Mouse (Mus musculus): ENCODE results near the gene Pbx4. TPM values are rescaled to one million over a fixed set of nuclear protein-coding genes. Genes with fewer than 3 reads are reported as not detected.

Gene Pbx4
- polyA plus RNA-seq, 1 experiment from 2014 or later: 58.8 TPM

DNA sequence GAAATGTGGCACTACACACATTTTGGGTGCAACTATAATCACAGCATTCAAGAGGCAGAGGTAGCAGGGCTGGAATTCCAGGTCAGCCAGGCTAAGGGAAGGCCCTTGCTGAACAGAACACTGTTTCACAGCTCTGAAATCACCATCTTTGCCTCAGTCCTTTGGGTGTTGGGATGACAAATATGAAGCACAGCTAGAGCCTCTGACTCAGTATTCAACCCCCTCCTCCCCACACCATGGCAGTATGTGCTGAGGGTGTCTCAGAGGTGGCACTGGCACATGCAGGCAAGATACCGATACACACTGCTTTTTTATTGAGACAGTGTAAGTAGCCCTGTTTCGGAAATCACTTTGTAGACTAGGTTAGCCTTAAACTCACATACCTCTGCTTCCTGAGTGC, 74.0 kb downstream of the Pbx4 start:
- H3K36me3 ChIP-seq: peaks cover 40% of the 10 kb centered on the region
- H3K4me3 ChIP-seq: no peak overlapping the region
- H3K9me3 ChIP-seq: no peaks in the 10 kb centered on the region
- 94% methylated on average over 2 of the region's 2 CpGs for WGBS
- no peak overlapping the region for H3K27ac ChIP-seq (replicated peaks)
- no peak overlapping the region for H3K9ac ChIP-seq
- H3K27me3 ChIP-seq: no peaks in the 10 kb centered on the region
- no peak overlapping the region for H3K4me2 ChIP-seq
- peaks cover 25% of the 10 kb centered on the region for H3K4me1 ChIP-seq (replicated peaks)
- no peak for ATAC-seq (ENCODE audit: low read depth)

DNA sequence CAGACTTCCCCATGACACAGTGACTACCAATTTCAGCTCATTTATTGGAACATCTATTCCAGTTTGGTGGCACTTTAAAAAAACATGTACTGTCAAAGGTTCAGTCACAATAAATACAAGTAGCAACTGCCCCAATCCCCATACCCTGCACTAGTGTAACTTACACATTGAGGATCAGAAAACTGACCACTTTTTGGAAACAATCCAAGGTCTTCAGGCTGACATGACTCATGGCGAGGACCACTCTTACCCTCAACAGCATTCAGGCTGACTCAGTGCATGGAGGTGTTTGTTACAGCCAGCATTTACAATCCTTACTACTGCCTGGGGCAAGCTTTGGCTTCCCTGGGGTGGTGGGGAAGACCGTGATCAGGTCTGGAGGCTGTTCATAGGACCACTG, 74.8 kb downstream of the Pbx4 start:
- peaks cover 20% of the 10 kb centered on the region for H3K4me1 ChIP-seq (replicated peaks)

DNA sequence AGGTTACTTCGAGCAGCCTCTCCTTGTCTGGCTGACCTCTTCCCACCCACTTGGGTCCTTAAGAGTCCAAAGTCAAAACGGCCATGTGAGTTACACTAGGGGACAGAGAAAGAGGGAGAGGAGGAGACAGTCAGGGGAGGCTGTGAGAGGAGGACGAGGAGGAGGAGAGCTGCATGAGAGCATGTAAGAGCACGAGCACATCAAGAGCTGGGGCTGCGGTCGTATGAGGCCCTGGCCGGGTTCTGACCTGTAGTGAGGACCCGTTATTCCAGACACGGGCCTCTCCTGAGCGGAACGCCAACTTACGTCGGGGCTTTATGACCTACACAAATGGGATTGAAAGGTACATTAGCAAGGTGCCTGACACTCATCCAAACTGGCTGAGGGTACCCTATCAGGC, 79.6 kb downstream of the Pbx4 start:
- Histone ChIP-seq H3K27me3 (no peaks in the 10 kb centered on the region), H3K27ac (replicated peaks) (no peak overlapping the region), H3K4me2 (no peak overlapping the region), H3K9me3 (no peaks in the 10 kb centered on the region), H3K36me3 (peaks cover 97% of the 10 kb centered on the region), H3K4me1 (replicated peaks) (no peaks in the 10 kb centered on the region), H3K4me3 (no peak overlapping the region), H3K9ac (no peak overlapping the region)
- 90% methylated on average over 13 of the region's 13 CpGs for WGBS
- no peak for ATAC-seq (ENCODE audit: low read depth)

More for the DNA sequence above, 74.8 kb downstream of the Pbx4 start:
- Histone ChIP-seq H3K9me3 (no peaks in the 10 kb centered on the region), H3K27me3 (no peaks in the 10 kb centered on the region), H3K9ac (no peak overlapping the region), H3K4me2 (no peak overlapping the region), H3K27ac (replicated peaks) (no peak overlapping the region), H3K36me3 (peaks cover 49% of the 10 kb centered on the region), H3K4me3 (no peak overlapping the region)
- WGBS: 91% methylated on average over 2 of the region's 2 CpGs
- no peak for ATAC-seq (ENCODE audit: low read depth)

DNA sequence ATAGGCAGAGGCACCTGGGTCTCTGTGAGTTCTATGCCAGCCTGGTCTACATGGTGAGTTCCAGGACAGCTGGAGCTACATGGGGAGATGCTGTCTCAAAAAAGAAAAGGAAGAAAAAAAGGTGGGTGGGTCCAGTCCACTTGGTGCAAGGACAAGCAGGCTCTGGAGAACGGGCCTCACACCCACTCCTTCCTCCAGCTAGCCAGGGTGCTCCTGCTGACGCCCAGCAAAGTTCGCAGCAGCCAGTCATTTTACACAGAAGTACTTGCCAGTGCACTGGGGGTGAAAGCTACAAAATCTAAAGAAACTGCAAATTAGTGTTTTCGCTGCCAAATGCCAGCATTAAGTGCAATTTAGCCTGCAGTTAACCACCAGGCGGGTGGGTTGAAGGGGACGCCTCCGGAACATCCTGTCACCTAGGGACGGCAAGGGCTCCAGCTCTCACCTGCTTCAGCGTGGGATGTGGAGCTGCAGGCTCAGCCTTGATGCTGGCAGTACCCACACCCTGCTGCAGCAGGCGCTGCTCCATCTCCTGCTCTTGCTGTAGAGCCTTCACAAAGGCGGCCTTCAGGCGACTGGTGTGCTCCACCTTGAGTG, 80.3 kb downstream of the Pbx4 start:
- Histone ChIP-seq H3K36me3 (peaks cover 99% of the 10 kb centered on the region), H3K27ac (replicated peaks) (no peak overlapping the region), H3K9ac (no peak overlapping the region), H3K4me3 (no peak overlapping the region), H3K9me3 (no peaks in the 10 kb centered on the region), H3K27me3 (no peaks in the 10 kb centered on the region), H3K4me1 (replicated peaks) (no peaks in the 10 kb centered on the region), H3K4me2 (no peak overlapping the region)
- no peak for ATAC-seq (ENCODE audit: low read depth)
- 89% methylated on average over 12 of the region's 12 CpGs for WGBS

DNA sequence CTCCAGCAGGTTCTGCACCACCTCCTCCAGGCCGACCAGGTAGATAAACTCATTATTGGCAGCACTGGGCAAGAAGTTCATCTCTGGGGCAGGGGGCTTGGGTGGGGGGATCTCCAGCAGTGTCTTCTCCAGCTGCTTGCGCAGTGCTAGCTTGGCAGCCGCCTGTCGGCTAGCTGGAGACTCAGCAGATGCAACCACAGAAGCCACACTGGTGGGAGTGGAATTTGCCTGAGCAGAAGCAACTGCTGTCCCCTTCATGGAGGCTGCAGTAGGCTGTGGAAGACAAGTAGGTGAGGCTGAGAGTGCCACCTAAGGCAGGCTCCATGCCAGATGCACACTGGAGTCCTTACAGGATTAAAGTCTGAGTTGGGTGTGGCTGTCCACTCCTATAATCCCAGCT, 82.2 kb downstream of the Pbx4 start:
- no peak overlapping the region for H3K4me2 ChIP-seq
- no peaks in the 10 kb centered on the region for H3K27me3 ChIP-seq
- H3K27ac ChIP-seq (replicated peaks): no peak overlapping the region
- WGBS: 91% methylated on average over 4 of the region's 4 CpGs
- H3K4me3 ChIP-seq: no peak overlapping the region
- peaks cover 83% of the 10 kb centered on the region for H3K36me3 ChIP-seq
- H3K4me1 ChIP-seq (replicated peaks): 0 out of 2 replicates have a peak, but pooled peaks cover 3% of the 10 kb centered on the region
- ATAC-seq (ENCODE audit: low read depth): no peak
- H3K9ac ChIP-seq: no peak overlapping the region
- no peaks in the 10 kb centered on the region for H3K9me3 ChIP-seq

DNA sequence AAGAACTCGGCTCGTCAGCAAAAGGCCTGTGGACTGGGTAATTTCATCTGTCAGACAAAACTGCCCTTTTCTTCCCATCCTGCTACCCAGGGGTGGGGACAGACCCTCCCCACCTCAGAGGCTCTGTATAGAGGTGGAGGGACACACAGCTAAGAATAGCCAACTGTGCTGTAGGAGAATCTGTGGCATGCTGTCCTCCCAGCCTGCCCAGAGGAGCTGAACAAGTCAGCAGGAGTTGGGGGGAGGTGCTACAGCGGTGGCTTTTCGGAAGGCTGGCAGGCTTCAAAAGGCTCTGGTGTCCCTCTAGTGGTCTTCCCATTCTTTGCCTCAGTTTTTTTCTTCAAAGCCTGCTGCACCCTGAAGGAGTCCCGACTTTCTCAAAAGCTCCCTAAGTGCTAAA, 83.5 kb downstream of the Pbx4 start:
- ATAC-seq (ENCODE audit: low read depth): no peak
- Histone ChIP-seq H3K27me3 (no peaks in the 10 kb centered on the region), H3K9ac (0 out of 2 replicates have a peak overlapping the region, but pooled peaks have one; percentile 22), H3K9me3 (no peaks in the 10 kb centered on the region), H3K36me3 (peaks cover 71% of the 10 kb centered on the region), H3K27ac (replicated peaks) (no peak overlapping the region), H3K4me1 (replicated peaks) (peaks cover 14% of the 10 kb centered on the region), H3K4me2 (no peak overlapping the region), H3K4me3 (no peak overlapping the region)
- WGBS: 58% methylated on average over 5 of the region's 5 CpGs

DNA sequence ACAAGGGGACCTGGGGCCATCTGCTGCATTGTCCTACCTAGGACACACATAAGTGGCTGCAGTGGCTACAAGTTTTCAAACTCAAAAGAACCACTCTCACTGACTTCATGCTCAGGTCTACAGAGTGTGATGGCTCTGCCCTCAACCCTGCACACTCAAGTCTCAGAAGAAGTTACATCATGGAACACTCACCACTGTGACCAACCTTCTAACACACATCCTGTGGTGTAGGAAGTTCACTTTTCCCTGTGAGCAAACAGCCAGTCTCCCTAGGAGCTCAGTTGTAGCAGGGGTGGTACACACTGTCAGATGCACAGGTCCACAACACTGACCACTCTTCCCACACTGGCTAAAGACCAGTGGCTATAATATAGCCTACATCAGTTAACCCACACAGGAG, 86.2 kb downstream of the Pbx4 start:
- peaks cover 22% of the 10 kb centered on the region for H3K4me1 ChIP-seq (replicated peaks)
- no peak overlapping the region for H3K4me3 ChIP-seq
- H3K36me3 ChIP-seq: peaks cover 43% of the 10 kb centered on the region
- H3K9me3 ChIP-seq: no peaks in the 10 kb centered on the region
- ATAC-seq (ENCODE audit: low read depth): 0 out of 2 replicates have a peak, but pooled peaks have one; percentile 2
- H3K4me2 ChIP-seq: no peak overlapping the region
- H3K9ac ChIP-seq: no peak overlapping the region
- H3K27ac ChIP-seq (replicated peaks): no peak overlapping the region
- no peaks in the 10 kb centered on the region for H3K27me3 ChIP-seq

DNA sequence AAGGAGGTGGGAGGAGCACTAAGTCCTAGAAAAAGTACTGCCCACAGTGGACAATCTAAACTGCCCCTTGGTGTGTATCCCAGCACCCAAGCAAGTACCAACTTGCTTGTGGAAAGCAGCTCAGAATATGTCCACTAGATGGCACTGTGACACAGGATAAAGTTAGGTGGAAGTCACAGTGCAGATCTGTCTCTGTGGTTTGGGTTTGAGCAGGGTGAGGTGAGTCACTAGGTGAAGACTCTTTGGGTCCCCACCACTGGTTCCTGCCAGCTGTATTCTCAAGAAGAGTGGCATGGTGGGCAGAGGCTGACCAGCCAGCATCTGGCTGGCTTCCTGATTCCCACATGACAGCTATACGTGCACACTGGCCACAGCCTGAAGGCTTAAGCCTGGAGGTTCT, 86.7 kb downstream of the Pbx4 start:
- Histone ChIP-seq H3K4me2 (no peak overlapping the region), H3K4me1 (replicated peaks) (peaks cover 22% of the 10 kb centered on the region), H3K36me3 (peaks cover 38% of the 10 kb centered on the region), H3K9ac (no peak overlapping the region), H3K27me3 (no peaks in the 10 kb centered on the region), H3K9me3 (no peaks in the 10 kb centered on the region), H3K27ac (replicated peaks) (no peak overlapping the region; the same call in 1 of the 2 replicates), H3K4me3 (no peak overlapping the region)
- ATAC-seq (ENCODE audit: low read depth): peak; percentile 62
- 48% methylated on average over 1 of the region's 1 CpGs for WGBS

DNA sequence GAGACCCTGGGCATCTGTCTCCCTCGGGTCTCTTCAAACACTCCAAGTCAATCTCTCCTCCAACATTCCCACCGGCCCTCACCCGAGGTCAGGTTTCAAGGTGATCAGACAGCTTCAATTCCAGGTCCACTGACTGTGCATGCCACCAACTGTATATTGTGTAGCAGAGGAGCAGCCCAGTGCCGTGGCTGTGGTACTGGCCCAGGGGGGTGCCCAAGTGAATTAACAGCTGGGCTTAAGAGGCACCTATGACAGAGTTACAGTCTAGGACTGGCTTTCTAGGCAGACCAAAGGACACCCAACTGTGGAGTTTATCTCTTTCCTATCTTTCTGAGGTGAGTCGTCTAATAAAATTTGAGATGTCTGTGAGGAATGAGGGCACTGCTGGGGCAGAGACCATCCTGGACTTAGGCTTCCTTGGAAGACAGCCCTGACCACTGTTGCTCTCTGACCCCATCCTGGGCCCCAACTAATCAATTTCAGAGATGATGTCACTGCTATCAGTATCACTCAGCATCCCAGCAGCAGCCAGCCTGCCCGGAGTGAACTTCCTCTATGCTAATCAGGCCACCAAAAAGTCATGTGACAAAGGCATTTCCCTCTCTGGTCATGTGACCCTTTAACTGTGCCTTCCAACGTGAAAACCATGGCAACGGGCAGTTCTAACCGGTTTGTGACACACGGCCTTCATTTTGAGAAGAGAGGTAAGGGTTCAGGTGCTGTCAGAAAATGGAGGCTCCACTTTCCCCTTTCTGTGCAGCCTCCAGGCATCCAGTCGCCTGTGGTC, 87.8 kb downstream of the Pbx4 start:
- no peak overlapping the region for H3K4me3 ChIP-seq
- no peaks in the 10 kb centered on the region for H3K9me3 ChIP-seq
- peaks cover 28% of the 10 kb centered on the region for H3K36me3 ChIP-seq
- ATAC-seq (ENCODE audit: low read depth): peak; percentile 69
- H3K4me1 ChIP-seq (replicated peaks): peaks cover 22% of the 10 kb centered on the region
- 48% methylated on average over 11 of the region's 11 CpGs for WGBS
- H3K27me3 ChIP-seq: no peaks in the 10 kb centered on the region
- H3K4me2 ChIP-seq: peak overlapping the region; percentile 15
- peak overlapping the region; percentile 78 for H3K27ac ChIP-seq (replicated peaks)
- peak overlapping the region; percentile 55 for H3K9ac ChIP-seq

DNA sequence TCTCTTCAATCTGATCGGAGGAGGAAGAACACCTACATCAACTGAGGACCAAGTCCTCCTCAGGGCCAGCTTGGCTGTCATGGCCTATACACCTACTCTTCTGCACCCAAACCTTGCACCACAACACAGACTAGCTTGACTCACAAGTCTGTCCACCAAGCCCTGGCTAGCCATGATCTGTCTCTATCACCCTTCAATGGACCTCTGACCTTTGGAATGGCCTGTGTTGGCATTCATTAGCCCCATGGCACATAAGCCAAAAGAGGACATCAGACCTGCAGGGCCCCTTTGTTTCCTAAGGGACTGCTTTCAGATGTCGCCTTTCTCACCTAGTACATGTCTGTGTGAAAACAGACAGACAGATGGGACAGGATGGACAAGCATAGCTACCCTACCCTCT, 88.8 kb downstream of the Pbx4 start:
- Histone ChIP-seq H3K9ac (peak overlapping the region; percentile 55; the same call in 1 of the 2 replicates), H3K27me3 (no peaks in the 10 kb centered on the region)
- WGBS: 84% methylated on average over 2 of the region's 2 CpGs

More for the DNA sequence above, 88.8 kb downstream of the Pbx4 start:
- Histone ChIP-seq H3K4me2 (no peak overlapping the region), H3K9me3 (no peaks in the 10 kb centered on the region), H3K27ac (replicated peaks) (peak overlapping the region; percentile 78), H3K4me1 (replicated peaks) (peaks cover 22% of the 10 kb centered on the region), H3K36me3 (peaks cover 17% of the 10 kb centered on the region), H3K4me3 (no peak overlapping the region)
- no peak for ATAC-seq (ENCODE audit: low read depth)
